Mouse (Mus musculus) testis, adult 2 months (tissue): Measurements from ENCODE around the gene Mgll.

Source experiments
- CTCF ChIP-seq: fragments of 200-500 bp; IDR thresholded peaks from 2 replicates; pipeline ENCODE4 v1.5.1; 2012; ENCODE audit warnings: low read depth, mild to moderate bottlenecking, inconsistent platforms, low read length, moderate library complexity; ENCODE audit not compliant: control insufficient read depth, insufficient read depth, insufficient replicate concordance
- POLR2A ChIP-seq: fragments of 200-500 bp; IDR thresholded peaks from 2 replicates; pipeline ENCODE4 v1.6.1; 2012; ENCODE audit warnings: low read depth, mild to moderate bottlenecking, inconsistent platforms, low read length, moderate library complexity; ENCODE audit not compliant: control insufficient read depth

DNA sequence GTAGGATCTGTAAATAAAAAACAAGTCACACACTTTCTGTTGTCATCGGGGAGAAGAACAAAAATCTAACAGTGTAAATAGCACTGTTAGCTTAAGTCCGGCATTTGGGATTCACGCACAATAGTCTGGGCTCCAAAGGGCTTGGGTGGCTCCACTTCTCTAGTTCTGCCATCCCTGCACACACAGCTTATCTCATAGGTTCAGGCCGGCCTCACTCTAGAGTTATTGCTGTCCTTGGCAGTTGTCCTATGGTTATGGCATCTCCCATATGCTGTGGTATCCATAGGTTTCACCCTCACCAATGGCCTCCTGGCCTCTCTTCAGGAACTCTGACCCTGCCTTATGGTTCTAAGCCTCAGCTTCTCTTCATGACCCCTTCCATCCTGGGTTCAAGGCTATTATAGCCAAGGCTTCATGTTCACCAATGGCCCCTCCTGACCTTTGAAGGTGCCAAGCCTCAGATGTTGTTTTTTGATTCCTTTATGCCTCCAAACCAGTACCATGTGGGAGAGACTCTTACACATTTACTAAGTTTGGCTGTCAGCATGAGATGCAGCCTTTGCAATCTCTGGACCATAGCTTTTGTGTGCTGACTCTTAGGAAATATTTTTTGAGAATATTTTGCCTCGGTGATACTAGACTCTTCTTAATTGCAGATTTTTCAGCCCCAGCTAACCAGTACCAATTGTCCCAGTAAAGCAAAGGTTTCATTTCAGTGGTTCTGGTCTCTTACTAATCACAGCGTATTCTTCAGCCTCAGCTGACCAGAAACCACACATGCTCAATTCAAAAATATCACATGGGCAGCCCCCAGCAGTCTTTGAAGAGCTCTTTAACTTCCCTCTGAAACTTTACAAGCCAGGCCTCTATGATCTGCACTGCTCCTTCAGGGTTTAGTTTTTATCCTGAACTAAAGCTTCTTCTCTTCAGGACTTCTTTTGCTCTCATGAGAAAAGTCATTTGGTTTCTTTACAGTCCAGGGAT, 47.2 kb upstream of the Mgll start:
- TF ChIP-seq CTCF (no peak), POLR2A (no peak)
